Mouse (Mus musculus) stomach, embryonic 16.5 days (tissue): ENCODE measurements at regions not wholly inside any gene's neighbourhood (a gene's known extent, or its start where the extent isn't known, plus 50 kb on each side); places are given as distances from the start of the nearest gene placed in this dataset.

ENCODE experiments used
- ATAC-seq: fragments of 200-750 bp; cut with Nextera tagmentation; 2 replicates; pipeline ENCODE4 v1.8.0; 2017; ENCODE audit warnings: moderate number of reproducible peaks, moderate TSS enrichment; ENCODE audit not compliant: insufficient read depth, low FRiP score
- H3K27ac ChIP-seq: fragments of 300-500 bp; sonication (generic); 2 replicates; pipeline ENCODE4 v1.5.1; 2014; ENCODE audit warnings: low read length
- H3K27me3 ChIP-seq: fragments of 300-500 bp; sonication (generic); 2 replicates; pipeline ENCODE4 v1.6.1; 2014; ENCODE audit warnings: low read length, control low read depth, mixed read lengths; ENCODE audit not compliant: control insufficient read depth, insufficient read depth
- H3K36me3 ChIP-seq: fragments of 300-500 bp; sonication (generic); 2 replicates; pipeline ENCODE4 v1.6.1; 2014; ENCODE audit warnings: low read length; ENCODE audit not compliant: control insufficient read depth, insufficient read depth
- H3K4me1 ChIP-seq: fragments of 300-500 bp; sonication (generic); 2 replicates; pipeline ENCODE4 v1.6.1; 2014; ENCODE audit warnings: low read length, control low read depth, mixed read lengths; ENCODE audit not compliant: control insufficient read depth, insufficient read depth
- H3K4me2 ChIP-seq: fragments of 300-500 bp; sonication (generic); 2 replicates; pipeline ENCODE4 v1.6.1; 2014; ENCODE audit warnings: low read depth, low read length, mixed read lengths
- H3K4me3 ChIP-seq: fragments of 300-500 bp; sonication (generic); replicated peaks from 2 replicates; pipeline ENCODE4 v1.5.1; 2014; ENCODE audit warnings: mild to moderate bottlenecking, low read length
- H3K9ac ChIP-seq: fragments of 300-500 bp; sonication (generic); 2 replicates; pipeline ENCODE4 v1.6.1; 2014; ENCODE audit warnings: low read length
- H3K9me3 ChIP-seq: fragments of 300-500 bp; sonication (generic); replicated peaks from 2 replicates; pipeline ENCODE4 v1.6.1; 2016; ENCODE audit warnings: low read length, control low read depth; ENCODE audit not compliant: control insufficient read depth
- WGBS: fragments of 180-500 bp; shearing (Covaris S2); extraction: QIAGEN DNeasy Blood & Tissue Kit; methylation state at CpG from one replicate; pipeline ENCODE4 v1.1.7; 2014; 5-methylcytosine and 5-hydroxymethylcytosine counted together

DNA sequence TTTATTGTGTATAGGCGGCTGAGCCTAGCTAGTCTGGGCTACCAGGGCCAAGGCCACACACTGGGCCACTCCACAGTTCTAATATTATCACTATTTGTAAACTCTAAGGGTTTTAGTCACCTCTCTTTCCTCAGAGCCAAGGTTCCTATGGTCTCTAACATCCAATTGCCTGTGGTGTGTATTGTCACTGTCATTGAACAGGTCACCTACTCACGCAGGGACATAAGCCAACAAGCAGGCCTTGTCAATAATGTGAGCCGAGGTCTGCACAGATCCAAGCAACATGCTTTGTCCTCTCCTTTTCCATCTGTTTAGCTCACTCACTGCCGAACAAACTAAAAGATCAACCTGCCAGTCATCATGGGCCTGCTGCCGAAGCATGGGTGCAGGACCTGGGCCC lies 79.5 kb upstream of the Ywhaq start:
- Histone ChIP-seq H3K36me3 (no peaks in the 10 kb centered on the region), H3K4me2 (no peak overlapping the region)

DNA sequence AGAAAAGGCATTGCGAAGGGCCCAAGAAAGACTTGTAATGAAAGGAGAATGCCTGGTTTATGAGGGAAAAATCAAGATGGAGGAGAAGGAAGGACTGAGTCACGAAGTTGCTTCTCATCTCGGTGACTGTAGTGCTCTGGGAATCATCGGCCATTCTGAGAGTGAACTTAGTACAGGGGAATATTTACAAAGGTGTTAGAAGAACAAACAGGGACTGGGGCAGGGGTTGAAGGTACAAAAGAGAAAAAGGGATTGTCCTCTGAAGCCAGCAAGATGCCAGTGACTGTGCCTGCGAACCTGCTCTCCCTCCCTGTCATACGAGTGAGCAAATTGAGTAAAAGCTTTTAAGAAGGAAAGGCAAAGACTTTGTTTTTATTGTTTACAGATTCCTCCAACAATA lies 78.1 kb upstream of the Ywhaq start:
- H3K27me3 ChIP-seq: no peaks in the 10 kb centered on the region
- H3K4me3 ChIP-seq: no peak overlapping the region
- no peaks in the 10 kb centered on the region for H3K9me3 ChIP-seq
- H3K27ac ChIP-seq: 0 out of 2 replicates have a peak overlapping the region, but pooled peaks have one; percentile 48
- H3K36me3 ChIP-seq: no peaks in the 10 kb centered on the region
- 70% methylated on average over 6 of the region's 6 CpGs for WGBS
- no peak overlapping the region for H3K4me2 ChIP-seq
- ATAC-seq: peak; percentile 56; the same call in 1 of the 2 replicates
- H3K9ac ChIP-seq: no peak overlapping the region
- H3K4me1 ChIP-seq: no peaks in the 10 kb centered on the region

More for the DNA sequence above, 79.5 kb upstream of the Ywhaq start:
- H3K4me1 ChIP-seq: no peaks in the 10 kb centered on the region
- H3K9ac ChIP-seq: no peak overlapping the region
- WGBS: 65% methylated on average over 5 of the region's 5 CpGs
- no peaks in the 10 kb centered on the region for H3K9me3 ChIP-seq
- H3K4me3 ChIP-seq: no peak overlapping the region
- H3K27me3 ChIP-seq: no peaks in the 10 kb centered on the region
- H3K27ac ChIP-seq: no peak overlapping the region
- ATAC-seq: no peak

DNA sequence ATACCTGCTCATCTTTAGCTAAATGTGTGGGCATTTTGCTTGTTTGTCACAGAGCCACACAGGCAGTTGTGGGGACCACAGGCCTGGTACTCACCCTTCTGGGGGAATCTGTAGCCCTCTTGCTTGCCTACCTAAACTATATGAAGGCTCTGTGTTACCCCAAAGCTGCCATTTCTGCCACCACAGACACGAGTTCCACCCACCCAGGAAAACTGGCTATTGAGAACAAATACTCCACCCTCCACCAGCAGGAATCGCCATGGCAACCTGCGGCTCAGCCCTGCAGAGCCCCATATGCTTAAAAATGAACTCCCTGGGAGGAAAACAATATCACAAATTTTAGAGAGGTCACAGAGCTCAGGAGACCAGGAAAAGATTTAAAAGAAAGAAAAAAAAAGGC lies 76.0 kb upstream of the Ywhaq start:
- H3K4me3 ChIP-seq: no peak overlapping the region
- H3K9me3 ChIP-seq: no peaks in the 10 kb centered on the region
- 41% methylated on average over 3 of the region's 3 CpGs for WGBS
- ATAC-seq: no peak
- no peaks in the 10 kb centered on the region for H3K27me3 ChIP-seq
- H3K4me1 ChIP-seq: no peaks in the 10 kb centered on the region
- H3K4me2 ChIP-seq: no peak overlapping the region
- H3K9ac ChIP-seq: no peak overlapping the region
- no peaks in the 10 kb centered on the region for H3K36me3 ChIP-seq
- H3K27ac ChIP-seq: no peak overlapping the region

DNA sequence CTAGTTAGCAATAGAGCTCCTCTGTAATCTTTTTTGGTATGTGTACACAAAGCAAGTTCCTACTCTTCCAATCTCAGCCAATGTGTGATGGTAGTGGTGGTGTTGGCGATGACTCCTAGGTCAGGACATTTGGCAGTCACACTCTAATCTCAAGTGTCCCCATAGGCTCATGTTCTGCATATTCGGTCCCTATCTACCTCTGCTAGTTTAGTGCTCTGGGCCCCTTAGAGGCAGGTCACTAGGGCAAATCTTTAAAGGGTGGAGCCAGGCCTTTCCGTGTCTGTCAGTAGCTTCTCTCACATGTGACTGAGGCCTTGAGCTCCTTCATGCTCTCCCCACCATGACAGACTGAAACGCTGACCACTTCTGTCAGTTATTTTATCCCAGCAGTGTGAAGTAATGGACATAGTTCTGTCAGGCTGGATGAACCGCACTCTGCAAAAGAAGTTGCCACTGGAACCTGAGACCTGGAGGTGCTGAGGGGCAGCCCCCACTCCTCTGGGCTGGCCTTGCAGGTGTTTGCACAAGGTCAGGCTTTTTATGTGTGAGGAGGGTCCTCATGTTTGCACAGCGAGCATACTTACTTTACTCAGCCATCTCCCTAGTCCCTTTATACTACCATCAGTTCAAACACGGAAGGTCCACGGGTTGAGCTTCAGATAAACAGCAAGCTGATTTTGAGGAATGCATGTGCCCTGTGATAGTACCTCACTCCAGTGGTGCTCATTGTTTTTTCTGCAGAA lies 75.3 kb upstream of the Ywhaq start:
- Histone ChIP-seq H3K9ac (no peak overlapping the region), H3K27ac (no peak overlapping the region), H3K4me1 (no peaks in the 10 kb centered on the region), H3K4me3 (no peak overlapping the region), H3K9me3 (no peaks in the 10 kb centered on the region), H3K4me2 (no peak overlapping the region), H3K27me3 (no peaks in the 10 kb centered on the region), H3K36me3 (no peaks in the 10 kb centered on the region)
- WGBS: 53% methylated on average over 8 of the region's 8 CpGs
- ATAC-seq: no peak

DNA sequence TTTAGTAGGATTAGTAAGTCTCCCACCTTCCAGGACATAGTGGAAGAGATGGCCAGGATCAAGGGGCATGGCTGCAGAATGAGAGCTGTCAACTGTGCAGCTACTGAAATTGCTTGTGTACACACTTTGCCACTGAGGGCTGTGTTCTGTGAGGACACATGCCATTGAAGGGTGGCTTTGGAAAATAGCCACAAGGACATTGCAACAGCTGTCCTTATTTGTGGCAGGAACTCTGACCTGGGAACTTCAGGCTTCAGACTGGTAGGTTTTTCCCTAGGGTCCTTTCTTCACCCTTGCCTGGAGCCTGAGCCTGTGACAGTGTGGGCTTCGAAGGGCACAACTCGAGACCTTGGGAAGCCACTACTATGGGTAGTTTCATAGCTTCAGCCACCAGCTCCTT lies 64.2 kb upstream of the Ywhaq start:
- 82% methylated on average over 2 of the region's 2 CpGs for WGBS

DNA sequence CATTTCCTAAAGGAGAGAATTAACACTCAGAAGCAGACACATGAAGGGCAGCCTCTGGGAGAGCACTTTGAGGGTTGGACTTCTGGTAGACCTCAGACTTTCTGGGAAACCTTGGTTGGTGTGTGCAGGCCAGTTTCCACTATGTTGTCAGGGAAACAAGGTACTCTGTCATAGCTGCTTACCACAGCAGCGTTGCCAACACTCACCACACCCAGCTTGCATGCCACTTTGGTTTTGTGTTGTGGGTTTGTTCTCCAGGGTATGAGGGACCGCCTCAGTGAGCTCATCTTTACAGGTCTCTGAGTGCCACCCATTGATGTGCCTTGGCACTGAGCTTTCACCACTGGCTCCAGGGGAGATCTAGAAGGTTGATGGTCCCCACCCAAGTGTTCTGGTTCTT lies 62.8 kb upstream of the Ywhaq start:
- H3K36me3 ChIP-seq: no peaks in the 10 kb centered on the region
- ATAC-seq: no peak
- WGBS: 72% methylated on average over 2 of the region's 2 CpGs
- H3K4me3 ChIP-seq: no peak overlapping the region
- no peaks in the 10 kb centered on the region for H3K4me1 ChIP-seq
- H3K9ac ChIP-seq: no peak overlapping the region
- no peak overlapping the region for H3K4me2 ChIP-seq
- H3K27ac ChIP-seq: no peak overlapping the region
- no peaks in the 10 kb centered on the region for H3K27me3 ChIP-seq
- H3K9me3 ChIP-seq: no peaks in the 10 kb centered on the region

More for the DNA sequence above, 64.2 kb upstream of the Ywhaq start:
- Histone ChIP-seq H3K9me3 (no peaks in the 10 kb centered on the region), H3K9ac (no peak overlapping the region), H3K4me1 (no peaks in the 10 kb centered on the region), H3K36me3 (no peaks in the 10 kb centered on the region), H3K4me2 (no peak overlapping the region), H3K27me3 (no peaks in the 10 kb centered on the region), H3K27ac (no peak overlapping the region), H3K4me3 (no peak overlapping the region)
- no peak for ATAC-seq

DNA sequence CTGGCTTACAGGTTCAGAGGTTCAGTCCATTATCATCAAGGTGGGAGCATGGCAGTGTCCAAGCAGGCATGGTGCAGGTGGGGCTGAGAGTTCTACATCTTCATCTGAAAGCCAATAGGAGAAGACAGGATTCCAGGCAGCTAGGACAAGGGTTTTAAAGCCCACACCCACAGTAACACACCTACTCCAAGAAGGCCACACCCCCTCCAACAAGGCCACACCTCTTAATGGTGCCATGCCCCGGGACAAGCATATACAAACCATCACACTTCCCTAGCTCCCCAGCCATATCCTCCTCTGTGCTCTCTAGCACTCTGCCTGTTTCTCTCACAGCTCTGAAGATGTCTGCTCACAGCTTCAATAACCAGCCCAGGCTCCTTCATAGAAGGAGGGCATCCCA lies 61.8 kb upstream of the Ywhaq start:
- Histone ChIP-seq H3K9me3 (no peaks in the 10 kb centered on the region), H3K4me1 (no peaks in the 10 kb centered on the region), H3K4me2 (no peak overlapping the region), H3K4me3 (no peak overlapping the region), H3K36me3 (no peaks in the 10 kb centered on the region), H3K27me3 (no peaks in the 10 kb centered on the region), H3K9ac (no peak overlapping the region), H3K27ac (no peak overlapping the region)
- no peak for ATAC-seq
- 27% methylated on average over 1 of the region's 1 CpGs for WGBS

DNA sequence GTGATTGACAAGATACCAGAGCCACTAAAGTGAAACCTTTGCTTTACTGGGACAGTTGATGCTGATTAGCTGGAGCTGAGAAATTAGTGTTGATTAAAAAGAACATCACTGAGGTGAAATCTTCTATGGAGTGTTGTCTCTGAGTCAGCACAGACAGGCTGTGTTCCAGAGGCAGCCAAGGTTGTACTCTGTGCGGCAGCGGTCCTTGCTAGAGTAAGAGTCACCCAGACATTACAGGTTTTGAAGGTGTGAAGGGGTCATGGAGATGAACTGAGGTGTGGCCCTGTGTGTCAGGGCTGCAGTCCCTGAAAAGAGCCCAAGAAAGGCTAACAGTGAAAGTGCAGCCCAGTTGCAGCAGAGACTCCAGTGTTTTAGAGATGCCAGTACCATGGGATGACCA lies 59.1 kb upstream of the Ywhaq start:
- 71% methylated on average over 2 of the region's 2 CpGs for WGBS
- no peak overlapping the region for H3K9ac ChIP-seq
- no peak for ATAC-seq
- H3K36me3 ChIP-seq: no peaks in the 10 kb centered on the region
- no peak overlapping the region for H3K27ac ChIP-seq
- H3K27me3 ChIP-seq: no peaks in the 10 kb centered on the region
- no peak overlapping the region for H3K4me3 ChIP-seq
- no peak overlapping the region for H3K4me2 ChIP-seq
- H3K9me3 ChIP-seq: no peaks in the 10 kb centered on the region
- no peaks in the 10 kb centered on the region for H3K4me1 ChIP-seq

DNA sequence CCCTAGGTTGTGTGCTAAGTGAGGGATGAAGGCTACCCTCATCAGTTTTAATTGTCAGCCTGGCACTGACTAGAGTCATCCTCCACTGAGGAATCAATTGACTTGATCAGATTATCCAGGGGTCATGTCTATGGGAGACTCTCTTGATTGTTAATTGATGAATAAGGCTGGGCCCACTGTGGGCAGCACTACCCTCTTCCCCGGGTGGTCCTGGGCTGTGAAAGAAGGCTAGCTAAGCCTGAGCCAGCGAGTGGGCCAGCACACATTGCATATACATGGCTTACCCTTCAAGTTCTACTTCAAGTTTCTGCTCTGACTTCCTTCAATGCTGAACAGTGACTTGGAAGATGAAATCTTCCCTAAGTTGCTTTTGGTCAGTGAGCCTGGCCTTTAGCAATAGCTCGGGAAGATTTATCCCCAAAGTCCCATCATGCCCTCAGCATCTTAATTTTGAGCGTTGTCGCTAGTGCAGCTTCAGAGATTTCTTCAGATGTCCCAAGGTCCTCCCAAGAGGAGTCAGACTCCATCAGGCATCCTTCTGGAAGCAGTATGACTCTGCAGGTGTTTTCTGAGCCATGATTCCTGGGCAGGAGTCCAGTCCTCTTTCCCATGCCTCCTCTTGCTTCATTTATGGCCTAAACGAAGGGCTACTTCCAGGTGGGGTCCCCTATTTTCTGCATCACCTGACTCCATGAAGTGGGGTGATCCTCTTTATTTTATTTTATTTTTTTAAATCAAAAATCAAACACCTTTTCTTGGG lies 55.7 kb upstream of the Ywhaq start:
- H3K4me1 ChIP-seq: no peaks in the 10 kb centered on the region
- H3K4me2 ChIP-seq: no peak overlapping the region
- no peaks in the 10 kb centered on the region for H3K27me3 ChIP-seq
- no peak overlapping the region for H3K4me3 ChIP-seq
- no peak overlapping the region for H3K27ac ChIP-seq
- H3K9ac ChIP-seq: no peak overlapping the region
- H3K9me3 ChIP-seq: no peaks in the 10 kb centered on the region
- ATAC-seq: no peak
- 79% methylated on average over 6 of the region's 6 CpGs for WGBS
- H3K36me3 ChIP-seq: no peaks in the 10 kb centered on the region
